Mouse (Mus musculus): Measurements from ENCODE around the gene Slc25a10. TPM values are rescaled to one million over a fixed set of nuclear protein-coding genes. Genes with fewer than 3 reads are reported as not detected.
"Not testable (repeated sequence)": the region's sequence is repeated elsewhere in the genome, so short reads cannot be mapped to it uniquely, and the experiment has no call there.

Slc25a10 gene
- total RNA-seq, 2 experiments from 2014 or later = 18.4 to 20.5 TPM

DNA sequence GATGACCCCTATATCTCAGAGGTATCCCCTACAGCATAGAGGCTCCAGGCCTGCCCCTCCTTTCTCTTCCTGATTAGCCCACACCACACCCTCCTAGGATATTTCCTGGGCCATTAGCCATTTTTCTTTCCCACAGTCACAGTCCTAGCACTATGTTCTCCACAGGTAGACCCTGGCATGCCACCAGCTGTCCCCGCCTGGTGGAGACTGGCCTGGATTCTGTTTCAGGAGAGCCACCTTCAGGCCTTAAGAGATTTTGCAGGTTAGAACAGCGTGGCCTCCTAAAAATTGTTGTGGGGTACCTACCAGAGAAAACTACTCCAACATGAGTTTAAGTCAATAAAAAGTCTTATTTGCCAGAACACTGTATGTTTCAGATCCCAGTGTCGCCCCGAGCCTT lies 15.3 kb downstream of the Slc25a10 start:
- intact Hi-C loops (cut with DNase I) = no loop called here
- DNase-seq (ENCODE audit: low spot score in 2 of 2) = no peak

DNA sequence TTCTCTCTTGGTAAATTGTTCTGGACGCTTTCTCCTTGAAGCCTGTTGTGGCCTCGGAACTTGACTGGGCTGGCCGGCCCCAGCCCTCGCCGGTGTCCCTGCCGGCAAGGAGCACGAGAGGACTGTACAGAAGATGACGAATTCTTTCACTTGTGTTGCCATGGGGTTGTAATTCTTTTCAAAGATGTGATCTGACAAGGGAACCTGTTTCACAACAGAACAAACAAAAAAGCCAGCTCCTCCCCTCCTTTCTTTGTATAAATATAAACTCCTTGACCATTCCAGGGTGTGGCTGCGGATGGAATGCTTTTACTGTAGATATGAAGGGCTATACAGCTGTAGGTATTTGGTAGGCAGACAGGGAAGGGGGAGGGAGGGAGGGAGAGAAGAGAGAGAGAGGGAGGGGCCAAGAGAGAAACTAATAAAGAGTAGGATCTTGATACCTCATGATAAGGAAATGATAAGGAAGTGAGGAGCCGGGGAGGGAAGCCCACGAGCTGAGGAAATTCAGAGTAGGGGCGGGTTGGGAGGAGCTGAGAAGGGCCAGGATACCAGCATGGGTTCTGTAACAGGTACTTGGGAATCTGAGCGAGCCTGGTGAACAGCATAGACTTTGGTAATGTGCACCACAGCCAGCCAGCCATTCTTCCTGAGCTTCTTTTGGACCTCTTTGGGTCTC lies 16.1 kb downstream of the Slc25a10 start:
- no peak for DNase-seq (ENCODE audit: low spot score in 2 of 2)
- intact Hi-C loops (cut with DNase I) = no loop called here

DNA sequence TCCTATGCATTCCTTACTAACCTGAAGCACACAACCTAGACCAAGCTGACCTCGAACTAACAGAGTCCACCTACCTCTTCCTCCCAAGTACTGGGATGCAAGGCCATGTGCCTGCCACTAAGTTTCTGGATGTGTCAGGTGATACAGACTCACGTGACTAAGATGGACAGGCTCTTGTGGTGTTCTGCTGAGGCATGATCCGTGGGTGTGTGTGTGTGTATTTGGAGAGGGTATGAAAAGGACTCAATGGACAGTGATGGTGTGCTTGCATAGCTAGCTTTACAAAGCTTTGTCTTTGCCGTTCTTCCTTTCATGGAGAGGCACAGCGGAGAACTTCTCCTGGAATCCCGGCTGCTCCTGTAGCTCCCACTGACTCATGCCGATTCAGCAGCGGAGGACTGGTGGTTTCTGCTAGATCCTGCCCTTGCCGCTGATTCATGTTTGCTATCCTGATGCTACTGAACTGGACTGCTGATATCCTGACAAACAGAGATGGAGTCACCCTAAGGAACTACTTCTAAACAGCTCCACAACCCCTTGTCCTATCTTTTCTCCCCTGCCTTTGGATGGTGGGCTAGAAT lies 16.7 kb downstream of the Slc25a10 start:
- peak in 1 of 2 experiments; percentile 22 for DNase-seq (ENCODE audit: low spot score in 2 of 2)
- intact Hi-C loops (cut with DNase I) = no loop called here

DNA sequence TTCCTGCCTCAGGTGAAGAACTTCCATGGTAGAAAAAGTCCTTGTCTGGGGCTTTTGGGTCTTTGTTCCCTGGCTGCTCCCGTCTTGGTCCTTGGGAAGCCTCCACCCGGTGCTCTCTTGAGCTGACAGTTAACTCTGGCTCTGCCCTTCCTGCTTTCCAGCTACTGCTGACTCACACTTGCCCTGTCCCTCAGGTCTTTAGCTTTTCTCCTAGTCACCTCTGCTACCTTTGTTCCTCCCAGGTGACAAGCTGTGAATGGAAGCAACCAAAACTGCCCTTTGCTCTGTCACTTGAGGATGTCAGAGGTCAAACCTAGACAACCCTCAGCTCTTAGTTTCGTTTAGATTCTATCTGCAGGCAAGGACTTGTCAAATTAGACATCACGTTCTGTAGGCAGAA lies 18.3 kb downstream of the Slc25a10 start:
- DNase-seq (ENCODE audit: low spot score in 2 of 2) = no peak
- intact Hi-C loops (cut with DNase I) = no loop called here

GRCm38 (mm10) chr11:120510375-120511030 lies 18.9 kb downstream of the Slc25a10 start:
- intact Hi-C loops (cut with DNase I) = no loop called here
- no peak for DNase-seq (ENCODE audit: low spot score in 2 of 2)

GRCm38 (mm10) chr11:120512790-120513453 lies 21.3 kb downstream of the Slc25a10 start:
- intact Hi-C loops (cut with DNase I) = no loop called here

GRCm38 (mm10) chr11:120514262-120514661 lies 22.6 kb downstream of the Slc25a10 start:
- DNase-seq (ENCODE audit: low spot score in 2 of 2); intact Hi-C loops (cut with DNase I): not testable (repeated sequence)

More at GRCm38 (mm10) chr11:120512790-120513453, 21.3 kb downstream of the Slc25a10 start:
- no peak for DNase-seq (ENCODE audit: low spot score in 2 of 2)

- DNase-seq (ENCODE audit: low spot score in 2 of 2) = peak; percentile 83
- intact Hi-C loops (cut with DNase I) = no loop called here
Measured at GRCm38 (mm10) chr11:120515611-120516010, 24.0 kb downstream of the Slc25a10 start.

- no peak for DNase-seq (ENCODE audit: low spot score in 2 of 2)
- intact Hi-C loops (cut with DNase I) = no loop called here
Measured at GRCm38 (mm10) chr11:120517147-120517546, 25.5 kb downstream of the Slc25a10 start.

- peak; percentile 82 to 97 for DNase-seq (ENCODE audit: low spot score in 2 of 2)
- intact Hi-C loops (cut with DNase I) = loop anchor here (2.0 kb wide), 3 partner anchors 47 to 63 kb away; partner anchors contain the start of genes Arhgdia and P4hb
Measured at GRCm38 (mm10) chr11:120518027-120518426, 26.4 kb downstream of the Slc25a10 start.

DNA sequence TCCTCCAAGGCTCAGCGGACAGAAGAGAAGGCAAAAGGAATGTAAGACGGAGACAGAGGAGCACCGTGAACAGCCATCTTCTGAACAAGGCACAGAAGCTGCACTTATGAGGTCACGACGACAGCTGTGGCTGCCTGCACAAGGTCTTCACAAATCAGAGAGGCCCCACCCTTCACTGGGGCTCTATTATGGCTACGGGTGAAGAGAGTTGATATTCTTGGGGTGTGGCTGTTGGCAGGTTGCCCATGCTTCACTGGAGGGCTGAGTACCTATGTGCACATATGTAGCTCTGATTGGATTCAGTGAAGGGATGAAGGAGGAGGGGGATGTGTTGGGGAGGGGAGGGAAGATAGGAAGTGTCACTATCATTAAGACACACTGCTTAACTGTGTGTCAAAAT lies 26.9 kb downstream of the Slc25a10 start:
- DNase-seq (ENCODE audit: low spot score in 2 of 2) = no peak
- intact Hi-C loops (cut with DNase I) = loop anchor here (2.0 kb wide), 3 partner anchors 46 to 62 kb away; partner anchors contain the start of genes Arhgdia and P4hb

GRCm38 (mm10) chr11:120519738-120520137 lies 28.1 kb downstream of the Slc25a10 start:
- DNase-seq (ENCODE audit: low spot score in 2 of 2) = no peak
- intact Hi-C loops (cut with DNase I) = loop anchor here (2.0 kb wide), 3 partner anchors 45 to 61 kb away; partner anchors contain the start of genes Arhgdia and P4hb

DNA sequence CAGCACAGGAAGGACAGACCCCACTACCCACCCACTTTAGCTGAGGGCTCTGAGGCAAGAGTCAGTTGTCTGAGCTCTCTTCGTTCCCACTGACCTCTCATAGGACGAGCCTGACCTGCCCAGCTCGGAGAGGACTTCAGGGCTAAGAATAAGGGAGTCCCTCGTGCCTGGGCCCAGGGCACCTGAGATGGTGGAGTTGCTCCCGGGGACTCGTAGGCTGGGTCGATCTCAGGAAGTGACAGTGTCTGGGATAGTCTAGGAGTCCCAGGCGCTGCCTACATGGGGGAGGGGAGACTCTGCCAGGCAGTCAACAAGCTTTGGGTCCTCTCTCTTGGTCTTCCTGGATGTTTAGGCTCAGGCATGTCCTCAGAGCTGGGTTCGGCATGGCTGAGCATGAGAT lies 28.9 kb downstream of the Slc25a10 start:
- DNase-seq (ENCODE audit: low spot score in 2 of 2) = no peak
- intact Hi-C loops (cut with DNase I) = no loop called here

DNA sequence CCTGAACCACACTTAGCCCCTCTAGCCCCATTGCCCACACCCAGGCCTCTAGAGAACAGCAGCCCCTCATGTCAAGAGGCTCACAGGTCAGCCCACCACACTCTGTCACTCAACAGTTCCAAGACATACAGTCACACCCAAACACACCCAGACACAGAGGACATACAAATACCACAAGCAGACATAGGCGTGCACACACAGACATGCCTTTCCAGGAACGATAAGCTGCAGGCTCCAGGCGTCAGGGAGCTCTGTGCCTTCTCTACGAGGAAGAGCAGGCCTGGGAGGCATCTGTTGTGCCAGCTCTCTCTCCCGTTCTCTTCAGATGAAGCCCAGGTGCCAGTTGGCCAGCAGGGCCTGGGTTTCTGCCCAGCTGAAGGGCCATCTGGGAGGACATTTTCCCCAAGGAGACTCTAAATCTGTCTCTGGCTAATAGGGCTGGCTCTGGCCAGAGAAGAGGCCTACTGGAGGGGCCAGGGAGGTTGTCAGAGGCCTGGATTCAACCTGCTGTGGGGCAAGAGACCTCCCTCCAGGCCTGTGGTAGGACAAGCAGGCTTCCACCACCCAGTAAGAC lies 29.4 kb downstream of the Slc25a10 start:
- intact Hi-C loops (cut with DNase I) = no loop called here
- DNase-seq (ENCODE audit: low spot score in 2 of 2) = no peak

DNA sequence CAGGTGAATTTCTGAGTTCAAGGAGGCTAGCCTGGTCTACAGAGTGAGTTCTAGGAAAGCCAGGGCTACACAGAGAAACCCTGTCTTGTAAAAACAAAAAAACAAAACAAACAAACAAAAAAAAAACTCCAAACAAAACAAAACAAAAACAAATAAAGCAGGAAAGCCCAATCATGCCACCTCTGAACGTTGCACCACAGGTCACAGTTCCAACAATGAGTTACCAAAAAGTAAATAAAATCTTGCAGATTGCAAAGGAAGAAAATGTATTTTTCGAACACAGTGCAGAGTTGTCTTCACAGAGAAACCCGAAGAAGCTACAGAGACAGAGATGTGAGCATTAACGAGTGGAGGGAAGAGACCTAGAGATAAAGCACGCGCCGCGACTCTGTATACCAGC lies 30.9 kb downstream of the Slc25a10 start:
- intact Hi-C loops (cut with DNase I) = no loop called here
- DNase-seq (ENCODE audit: low spot score in 2 of 2) = no peak

- DNase-seq (ENCODE audit: low spot score in 2 of 2) = no peak
- intact Hi-C loops (cut with DNase I) = no loop called here
Measured at GRCm38 (mm10) chr11:120525959-120526358, 34.3 kb downstream of the Slc25a10 start.

- no peak for DNase-seq (ENCODE audit: low spot score in 2 of 2)
- intact Hi-C loops (cut with DNase I) = no loop called here
Measured at GRCm38 (mm10) chr11:120527690-120528354, 36.2 kb downstream of the Slc25a10 start.

DNA sequence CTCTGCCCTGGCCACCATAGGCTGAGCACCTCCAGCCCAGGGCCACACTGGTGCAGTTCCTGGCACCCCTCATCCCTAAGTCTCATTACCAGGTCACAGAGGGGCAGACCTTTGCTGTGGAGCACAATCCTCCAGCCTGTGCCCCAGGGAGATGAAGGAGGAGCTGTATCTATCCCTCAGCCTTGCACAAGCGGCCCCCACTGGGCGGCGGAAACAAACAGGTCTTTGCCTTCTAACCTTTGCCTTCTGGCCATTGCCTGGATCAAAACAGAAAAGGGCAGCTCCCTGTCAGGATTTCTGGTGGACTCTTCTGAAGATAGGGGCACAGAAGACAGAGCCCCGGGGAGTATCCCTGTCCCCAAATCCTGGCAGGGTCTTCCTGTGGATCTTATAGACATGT lies 37.3 kb downstream of the Slc25a10 start:
- intact Hi-C loops (cut with DNase I) = no loop called here
- no peak for DNase-seq (ENCODE audit: low spot score in 2 of 2)
